Mouse (Mus musculus): ENCODE data around the gene Cdkal1.

GRCm38 (mm10) chr13:29364009-29364408, 491.5 kb downstream of the Cdkal1 start:
- no peak for TF ChIP-seq CTCF (IDR thresholded peaks at IDR 0.05; ENCODE audit: low read depth)
- TF ChIP-seq EP300 (optimal IDR thresholded peaks at IDR 0.05): no peak
